Mouse (Mus musculus) hindbrain, embryonic 12.5 days (tissue): Measurements from ENCODE around the gene Olfr693. TPM values are rescaled to one million over a fixed set of nuclear protein-coding genes. Genes with fewer than 3 reads are reported as not detected.

Experiments used
- ATAC-seq: fragments of 200-750 bp; cut with Nextera tagmentation; 2 replicates; pipeline ENCODE4 v1.8.0; 2017; ENCODE audit warnings: moderate TSS enrichment; ENCODE audit not compliant: low FRiP score
- H3K27ac ChIP-seq: fragments of 300-500 bp; sonication (generic); 2 replicates; pipeline ENCODE4 v1.5.1; 2016; ENCODE audit warnings: mild to moderate bottlenecking
- H3K27me3 ChIP-seq: fragments of 300-500 bp; sonication (generic); 2 replicates; pipeline ENCODE4 v1.6.1; 2016; ENCODE audit warnings: mild to moderate bottlenecking
- H3K36me3 ChIP-seq: fragments of 300-500 bp; sonication (generic); 2 replicates; pipeline ENCODE4 v1.6.1; 2016; ENCODE audit warnings: mild to moderate bottlenecking
- H3K4me1 ChIP-seq: fragments of 300-500 bp; sonication (generic); 2 replicates; pipeline ENCODE4 v1.6.1; 2016
- H3K4me2 ChIP-seq: fragments of 300-500 bp; sonication (generic); replicated peaks from 2 replicates; pipeline ENCODE4 v1.6.1; 2016; ENCODE audit warnings: mild to moderate bottlenecking
- H3K4me3 ChIP-seq: fragments of 300-500 bp; sonication (generic); 2 replicates; pipeline ENCODE4 v1.5.1; 2016; ENCODE audit warnings: mild to moderate bottlenecking
- H3K9ac ChIP-seq: fragments of 300-500 bp; sonication (generic); 2 replicates; pipeline ENCODE4 v1.6.1; 2016; ENCODE audit warnings: mild to moderate bottlenecking, moderate library complexity
- H3K9me3 ChIP-seq: fragments of 300-500 bp; sonication (generic); replicated peaks from 2 replicates; pipeline ENCODE4 v1.6.1; 2016; ENCODE audit warnings: mild to moderate bottlenecking
- WGBS: fragments of 180-500 bp; shearing (Covaris S2); methylation state at CpG from one replicate; pipeline ENCODE4 v1.1.7; 2016; 5-methylcytosine and 5-hydroxymethylcytosine counted together
- polyA plus RNA-seq: library from polyadenylated mRNA; unstranded; fragments of >200 nt; fragmentation: Nextera tagmentation; extraction: Ambion mirVana; gene quantifications from 2 replicates; pipeline ENCODE4 v1.2.1, GENCODE M21; 2016

Olfr693 gene
- polyA plus RNA-seq, 1 experiment from 2014 or later, result not detected

- H3K4me2 ChIP-seq, result no peak overlapping the region
- no peaks in the 10 kb centered on the region for H3K27me3 ChIP-seq
- H3K4me1 ChIP-seq, result no peaks in the 10 kb centered on the region
- H3K9ac ChIP-seq, result no peak overlapping the region
- H3K36me3 ChIP-seq, result no peaks in the 10 kb centered on the region
- no peak overlapping the region for H3K27ac ChIP-seq
- H3K4me3 ChIP-seq, result no peak overlapping the region
- no peak for ATAC-seq
- 81% methylated on average over 3 of the region's 3 CpGs for WGBS
- H3K9me3 ChIP-seq, result no peaks in the 10 kb centered on the region
Measured at GRCm38 (mm10) chr7:106644222-106644870, 36.0 kb downstream of the Olfr693 start.

GRCm38 (mm10) chr7:106640839-106641238 lies 39.5 kb downstream of the Olfr693 start:
- WGBS, result 95% methylated on average over 1 of the region's 1 CpGs
- no peak for ATAC-seq
- H3K4me2 ChIP-seq, result no peak overlapping the region

GRCm38 (mm10) chr7:106635560-106635959 lies 44.8 kb downstream of the Olfr693 start:
- Histone ChIP-seq H3K9me3 (no peaks in the 10 kb centered on the region), H3K9ac (no peak overlapping the region), H3K36me3 (no peaks in the 10 kb centered on the region), H3K4me3 (no peak overlapping the region), H3K4me2 (no peak overlapping the region), H3K4me1 (no peaks in the 10 kb centered on the region), H3K27ac (no peak overlapping the region), H3K27me3 (no peaks in the 10 kb centered on the region)
- ATAC-seq, result no peak
- 87% methylated on average over 4 of the region's 4 CpGs for WGBS

More at GRCm38 (mm10) chr7:106640839-106641238, 39.5 kb downstream of the Olfr693 start:
- Histone ChIP-seq H3K36me3 (no peaks in the 10 kb centered on the region), H3K9ac (no peak overlapping the region), H3K27me3 (no peaks in the 10 kb centered on the region), H3K27ac (no peak overlapping the region), H3K9me3 (no peaks in the 10 kb centered on the region), H3K4me3 (no peak overlapping the region), H3K4me1 (no peaks in the 10 kb centered on the region)

Other genes with a start within 250 kb of the Olfr693 start
- gene Olfr694, start 11.2 kb upstream of the Olfr693 start, polyA plus RNA-seq, result not detected in 2 replicates
- not detected in 2 replicates for gene Olfr695, start 35.8 kb upstream of the Olfr693 start, polyA plus RNA-seq
- not detected in 2 replicates for gene Olfr697, start 61.9 kb upstream of the Olfr693 start, polyA plus RNA-seq
- gene Olfr698, start 74.8 kb upstream of the Olfr693 start, polyA plus RNA-seq, result not detected in 2 replicates
- gene Olfr699, start 112.6 kb upstream of the Olfr693 start, polyA plus RNA-seq, result not detected in 2 replicates
- not detected in 2 replicates for gene Olfr700, start 128.2 kb upstream of the Olfr693 start, polyA plus RNA-seq
- gene Olfr701, start 133.5 kb upstream of the Olfr693 start, polyA plus RNA-seq, result not detected in 2 replicates
- not detected in 2 replicates for gene Olfr702, start 153.3 kb upstream of the Olfr693 start, polyA plus RNA-seq
- not detected in 2 replicates for gene Olfr703, start 162.8 kb upstream of the Olfr693 start, polyA plus RNA-seq
- not detected in 2 replicates for gene Olfr704, start 182.6 kb upstream of the Olfr693 start, polyA plus RNA-seq
- not detected in 2 replicates for gene Olfr705, start 196.3 kb upstream of the Olfr693 start, polyA plus RNA-seq
- not detected in 2 replicates for gene Olfr706, start 207.6 kb upstream of the Olfr693 start, polyA plus RNA-seq
- gene Olfr707, start 220.7 kb upstream of the Olfr693 start, polyA plus RNA-seq, result not detected in 2 replicates
- gene Olfr1532-ps1, start 227.4 kb upstream of the Olfr693 start, polyA plus RNA-seq, result not detected in 2 replicates